In the genomic region with DNA sequence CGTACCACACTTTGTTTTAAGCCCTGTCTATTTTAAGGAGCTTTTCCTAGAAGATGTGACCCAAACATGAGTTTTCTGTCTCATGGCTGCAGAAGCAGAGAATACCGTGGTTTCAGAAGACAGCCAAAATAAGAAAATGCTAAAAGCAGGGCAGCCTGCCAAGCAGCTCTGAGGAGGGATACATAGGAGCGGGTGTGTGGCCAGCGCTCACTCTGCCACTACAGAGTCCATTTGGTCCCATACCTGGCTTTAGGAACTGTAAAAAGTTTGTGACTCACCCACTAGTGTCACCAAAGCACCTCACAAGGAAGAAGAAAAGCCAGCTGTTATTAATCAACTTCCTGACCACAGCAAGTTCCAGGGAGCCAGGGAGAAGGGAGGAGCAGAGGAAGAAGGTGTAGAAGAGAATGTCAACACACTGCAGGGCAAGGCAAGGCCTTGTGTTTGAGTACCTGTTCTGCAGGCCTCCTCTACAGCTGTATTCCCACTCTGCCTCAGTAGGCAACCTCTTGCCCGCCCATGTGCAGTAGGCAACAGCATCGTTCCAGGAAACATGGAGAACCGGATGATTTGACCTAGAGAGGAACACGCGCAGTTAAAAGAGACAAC, we compare ENCODE assay signal across 10 mouse cellular contexts. TPM values are rescaled to one million over a fixed set of nuclear protein-coding genes. Genes with fewer than 3 reads are reported as not detected.
A peak's percentile ranks its signal among the peaks of the same experiment; 100 is the strongest.
DNase-seq lines count a peak whose midpoint lies in the region; ATAC-seq lines count a peak whose summit lies in the region.
"Had no signal": no experiment of that assay in that cellular context is flagged by ENCODE, and none has a peak within 500 bp of the region (broad histone marks: within the 10 kb centered on the region; RNA-seq: fewer than 3 reads in every experiment).

No protein-coding gene starts in this region.

- ATAC-seq in monocyte, adult 5-6 weeks (replicated peaks; ENCODE audit: insufficient number of reproducible peaks, low FRiP score, low TSS enrichment, poor library complexity, severe bottlenecking) = no peak
- ATAC-seq: forebrain, embryonic 16.5 days had no signal

- DNase-seq in kidney, postnatal 14 days = peak; percentile 60
- DNase-seq in kidney, adult 9 months = no peak
- peak; percentile 89 for DNase-seq in NIH3T3 (ENCODE audit: low read depth)
- peak; percentile 5 for DNase-seq in heart, adult 8-10 months (ENCODE audit: low spot score)
- DNase-seq in lung, postnatal 36 days = peak; percentile 4
- DNase-seq in spleen, adult 18-20 months = no peak
- no peak for DNase-seq in cerebellum, postnatal 4 days (ENCODE audit: low spot score in 2 of 2)
- DNase-seq: adrenal gland, postnatal 36 days had no signal

RNA-seq across cellular contexts. Expression of a gene that starts 32.6 kb away (rescaled TPM):
- 10 to 100 TPM; 11.5 to 13.4 (median 12.8) TPM for total RNA-seq in heart, adult 8-10 months (2022)
- total RNA-seq in monocyte, adult 5-6 weeks (2017) = 45.7 to 66.0 TPM (median 52.9 TPM) in 3 replicates

Comparison
In these comparisons a context has a peak if more than half of its experiments do, and no peak if none do; other contexts are left out.
1. DNase-seq: peak in kidney, postnatal 14 days (single experiment), NIH3T3 (single experiment), heart, adult 8-10 months (single experiment) and lung, postnatal 36 days (single experiment); none in kidney, adult 9 months (single experiment), spleen, adult 18-20 months (0 of 2) and cerebellum, postnatal 4 days (0 of 2).